Mouse (Mus musculus) bone marrow macrophage, adult 2 months (primary cell): ENCODE measurements around the gene Pou2f3. TPM values are rescaled to one million over a fixed set of nuclear protein-coding genes. Genes with fewer than 3 reads are reported as not detected.

ENCODE experiments used
- H3K27ac ChIP-seq: 2 replicates; pipeline ENCODE4 v1.5.1; 2012; ENCODE audit warnings: low read depth, low read length; ENCODE audit not compliant: insufficient read depth
- H3K4me1 ChIP-seq: 2 replicates; pipeline ENCODE4 v1.6.1; 2012; ENCODE audit warnings: low read length; ENCODE audit not compliant: control insufficient read depth, insufficient read depth
- H3K4me3 ChIP-seq: 2 replicates; pipeline ENCODE4 v1.5.1; 2012; ENCODE audit warnings: mild to moderate bottlenecking, low read length, moderate library complexity; ENCODE audit not compliant: insufficient read depth
- CTCF ChIP-seq: IDR thresholded peaks from 2 replicates; pipeline ENCODE4 v1.5.1; 2012; ENCODE audit warnings: low read depth, mild to moderate bottlenecking, low read length, moderate library complexity
- POLR2A ChIP-seq: IDR thresholded peaks from 2 replicates; pipeline ENCODE4 v1.6.1; 2012; ENCODE audit warnings: mild to moderate bottlenecking, low read depth, low read length, borderline replicate concordance
- polyA plus RNA-seq: library from polyadenylated mRNA; stranded (reverse); fragments of >200 nt; gene quantifications from 2 replicates; pipeline ENCODE4 v1.2.4, GENCODE M21; 2012; ENCODE audit not compliant: missing spikeins, insufficient read depth, insufficient read length

The Pou2f3 gene
- polyA plus RNA-seq, 1 experiment: not detected

- peak within 1 kb of the TSS; percentile 57 for H3K4me3 ChIP-seq
- TF ChIP-seq POLR2A (no peak), CTCF (no peak)
- H3K4me1 ChIP-seq: peaks cover 5% of the 10 kb centered on the region; the same call in 1 of the 2 replicates
- H3K27ac ChIP-seq: no peak within 1 kb of the TSS
Measured at GRCm38 (mm10) chr9:43239712-43240593, 29.8 kb upstream of the Pou2f3 start, which contains the start of gene Oaf. Oaf (minus strand) TSS chr9:43239911.

GRCm38 (mm10) chr9:43238631-43239545, 28.7 kb upstream of the Pou2f3 start:
- Histone ChIP-seq H3K4me1 (peaks cover 5% of the 10 kb centered on the region; the same call in 1 of the 2 replicates), H3K4me3 (peak overlapping the region; percentile 57), H3K27ac (no peak overlapping the region)
- no peak for TF ChIP-seq CTCF

GRCm38 (mm10) chr9:43238167-43238566, 28.0 kb upstream of the Pou2f3 start:
- Histone ChIP-seq H3K4me1 (no peaks in the 10 kb centered on the region), H3K4me3 (no peak overlapping the region)

GRCm38 (mm10) chr9:43237111-43237775, 27.1 kb upstream of the Pou2f3 start:
- no peak overlapping the region for H3K27ac ChIP-seq
- no peaks in the 10 kb centered on the region for H3K4me1 ChIP-seq

More at GRCm38 (mm10) chr9:43238167-43238566, 28.0 kb upstream of the Pou2f3 start:
- H3K27ac ChIP-seq: no peak overlapping the region
- TF ChIP-seq POLR2A: no peak
- TF ChIP-seq CTCF: no peak

GRCm38 (mm10) chr9:43236576-43236975, 26.4 kb upstream of the Pou2f3 start:
- no peaks in the 10 kb centered on the region for H3K4me1 ChIP-seq
- no peak overlapping the region for H3K4me3 ChIP-seq
- TF ChIP-seq POLR2A (no peak), CTCF (no peak)
- no peak overlapping the region for H3K27ac ChIP-seq

More at GRCm38 (mm10) chr9:43237111-43237775, 27.1 kb upstream of the Pou2f3 start:
- no peak overlapping the region for H3K4me3 ChIP-seq
- no peak for TF ChIP-seq CTCF
- no peak for TF ChIP-seq POLR2A

- H3K4me1 ChIP-seq: no peaks in the 10 kb centered on the region
- no peak overlapping the region for H3K27ac ChIP-seq
- no peak overlapping the region for H3K4me3 ChIP-seq
- TF ChIP-seq POLR2A: no peak
- TF ChIP-seq CTCF: no peak
Measured at GRCm38 (mm10) chr9:43236106-43236505, 25.9 kb upstream of the Pou2f3 start.

GRCm38 (mm10) chr9:43235336-43235735, 25.2 kb upstream of the Pou2f3 start:
- no peak for TF ChIP-seq POLR2A
- no peak for TF ChIP-seq CTCF
- Histone ChIP-seq H3K27ac (no peak overlapping the region), H3K4me1 (no peaks in the 10 kb centered on the region), H3K4me3 (no peak overlapping the region)

GRCm38 (mm10) chr9:43234496-43234895, 24.3 kb upstream of the Pou2f3 start:
- Histone ChIP-seq H3K4me1 (no peaks in the 10 kb centered on the region), H3K4me3 (no peak overlapping the region), H3K27ac (no peak overlapping the region)
- TF ChIP-seq CTCF (no peak), POLR2A (no peak)

GRCm38 (mm10) chr9:43233515-43233914, 23.3 kb upstream of the Pou2f3 start:
- Histone ChIP-seq H3K4me3 (no peak overlapping the region), H3K27ac (no peak overlapping the region), H3K4me1 (no peaks in the 10 kb centered on the region)
- TF ChIP-seq CTCF (no peak), POLR2A (no peak)
